Mouse (Mus musculus): Measurements from ENCODE around the gene Lsm10.

DNA sequence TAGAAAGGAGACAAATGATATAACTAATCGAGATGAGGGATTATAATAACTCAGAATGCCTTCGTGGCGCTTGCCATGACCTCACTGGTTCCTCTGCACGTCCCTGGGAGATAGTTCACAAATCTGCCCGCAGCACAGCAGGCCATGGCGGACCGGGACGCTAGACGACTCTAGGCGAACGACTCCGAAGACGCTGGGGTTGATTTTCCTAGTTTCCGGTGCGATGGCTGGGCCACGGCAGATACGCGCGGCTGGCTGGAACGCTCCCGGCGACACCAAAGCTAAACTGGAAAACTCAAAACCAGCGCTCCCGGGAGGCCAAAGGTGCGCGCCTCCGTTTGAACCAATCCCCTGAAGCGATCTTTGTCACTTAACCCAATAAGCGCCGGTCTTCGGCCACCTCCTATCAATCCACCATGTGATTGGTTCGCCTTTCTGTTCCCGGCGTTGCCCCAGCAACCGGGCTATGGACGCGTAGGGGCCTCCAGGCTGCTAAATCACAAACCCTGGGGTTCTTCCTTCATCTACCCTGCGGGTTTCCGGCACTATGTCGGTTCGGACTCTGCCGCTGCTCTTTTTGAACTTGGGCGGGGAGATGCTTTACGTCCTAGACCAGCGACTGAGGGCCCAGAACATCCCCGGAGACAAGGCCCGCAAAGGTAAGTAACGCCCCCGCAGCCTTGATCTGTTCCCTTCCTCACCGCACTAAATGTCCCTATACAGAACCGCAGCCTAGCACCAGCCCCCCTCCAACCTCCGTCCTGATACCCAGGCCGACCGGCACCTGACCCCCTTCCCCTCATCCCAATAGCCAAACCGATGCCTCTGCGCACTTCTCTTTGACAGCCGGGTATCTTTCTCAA is 38.1 kb upstream of the Lsm10 start, which contains the start of gene Oscp1:
- peak; percentile 39; the same call in 1 of the 2 replicates for TF ChIP-seq POLR2A (IDR thresholded peaks at IDR 0.05; ENCODE audit: borderline replicate concordance, control insufficient read depth, low read depth, low read length)
- TF ChIP-seq CTCF (IDR thresholded peaks at IDR 0.05; ENCODE audit: control insufficient read depth, insufficient read depth, low read length) = no peak

Measured in bone marrow, adult 2 months (tissue).